Mouse (Mus musculus): ENCODE data around the gene Elmo2. TPM values are rescaled to one million over a fixed set of nuclear protein-coding genes. Genes with fewer than 3 reads are reported as not detected.

Elmo2 gene
- total and polyA plus RNA-seq, 3 experiments: 17.4 to 27.6 TPM; not detected in 1

- TF ChIP-seq CHD2 (IDR thresholded peaks at IDR 0.05; ENCODE audit: low read length) (no peak), ELF1 (IDR thresholded peaks at IDR 0.05; ENCODE audit: low read depth, low read length) (no peak), POLR2AphosphoS5 (IDR thresholded peaks at IDR 0.05; ENCODE audit: borderline replicate concordance, low read depth, low read length) (no peak), MXI1 (IDR thresholded peaks at IDR 0.05; ENCODE audit: low read depth, low read length) (no peak), HCFC1 (IDR thresholded peaks at IDR 0.05; ENCODE audit: low read depth, low read length) (no peak), ETS1 (IDR thresholded peaks at IDR 0.05; ENCODE audit: low read depth, low read length) (no peak), ZNF384 (IDR thresholded peaks at IDR 0.05; ENCODE audit: low read depth, low read length) (no peak), SMC3 (IDR thresholded peaks at IDR 0.05; ENCODE audit: low read depth, low read length) (no peak), POLR2AphosphoS2 (IDR thresholded peaks at IDR 0.05; ENCODE audit: low read length) (no peak), ZMIZ1 (IDR thresholded peaks at IDR 0.05; ENCODE audit: low read depth, low read length) (no peak), KAT2A (conservative IDR thresholded peaks at IDR 0.05; ENCODE audit: low read depth, low read length) (no peak), CHD1 (IDR thresholded peaks at IDR 0.05; ENCODE audit: low read depth, low read length) (no peak), MEF2A (IDR thresholded peaks at IDR 0.05; ENCODE audit: extremely low read depth, insufficient replicate concordance, low read depth, low read length, poor library complexity, severe bottlenecking) (no peak), GABPA (IDR thresholded peaks at IDR 0.05; ENCODE audit: low read depth, low read length) (no peak), MYB (IDR thresholded peaks at IDR 0.05; ENCODE audit: low read depth, low read length) (no peak), USF2 (IDR thresholded peaks at IDR 0.05; ENCODE audit: borderline replicate concordance in 1 of 2, insufficient read depth in 1 of 2, low read depth in 1 of 2, low read length in 2 of 2) (no peak), ZKSCAN1 (IDR thresholded peaks at IDR 0.05; ENCODE audit: low read depth, low read length) (no peak)
- H3K27me3 ChIP-seq (ENCODE audit: control insufficient read depth in 1 of 2, insufficient read depth in 2 of 2, low read length in 2 of 2): no peaks in the 10 kb centered on the region
- H3K9me3 ChIP-seq (replicated peaks; ENCODE audit: insufficient read depth, low read length): no peaks in the 10 kb centered on the region
Measured at GRCm38 (mm10) chr2:165246349-165246748, 79.9 kb downstream of the Elmo2 start.

GRCm38 (mm10) chr2:165243122-165243720 is 83.1 kb downstream of the Elmo2 start:
- Histone ChIP-seq H3K27ac (ENCODE audit: control insufficient read depth, low read depth, low read length) (no peak overlapping the region), H3K9ac (ENCODE audit: control insufficient read depth, low read depth, low read length, poor library complexity, severe bottlenecking) (no peak overlapping the region), H3K4me1 (ENCODE audit: control insufficient read depth in 1 of 2, insufficient read depth in 2 of 2, low read length in 2 of 2) (no peaks in the 10 kb centered on the region), H3K4me3 (ENCODE audit: control insufficient read depth in 1 of 2, insufficient read depth in 1 of 2, low read depth in 2 of 2, low read length in 2 of 2) (no peak overlapping the region), H3K9me3 (replicated peaks; ENCODE audit: insufficient read depth, low read length) (no peaks in the 10 kb centered on the region), H3K79me2 (ENCODE audit: control insufficient read depth, insufficient read depth, low read length, poor library complexity) (no peaks in the 10 kb centered on the region), H3K27me3 (ENCODE audit: control insufficient read depth in 1 of 2, insufficient read depth in 2 of 2, low read length in 2 of 2) (no peaks in the 10 kb centered on the region), H3K36me3 (ENCODE audit: control insufficient read depth in 1 of 2, insufficient read depth in 2 of 2, low read length in 2 of 2) (no peaks in the 10 kb centered on the region)
- no peak for TF ChIP-seq CHD2 (IDR thresholded peaks at IDR 0.05; ENCODE audit: low read length)
- no peak for TF ChIP-seq EP300 (IDR thresholded peaks at IDR 0.05; ENCODE audit: low read depth in 1 of 2, low read length in 2 of 2)
- TF ChIP-seq ZKSCAN1 (IDR thresholded peaks at IDR 0.05; ENCODE audit: low read depth, low read length): no peak
- no peak for TF ChIP-seq NRF1 (IDR thresholded peaks at IDR 0.05; ENCODE audit: insufficient read depth, low read depth, low read length, poor library complexity, severe bottlenecking)
- TF ChIP-seq GABPA (IDR thresholded peaks at IDR 0.05; ENCODE audit: low read depth, low read length): no peak
- no peak for DNase-seq (ENCODE audit: low read depth, low spot score)

More at GRCm38 (mm10) chr2:165246349-165246748, 79.9 kb downstream of the Elmo2 start:
- peaks cover 0 to 5% of the 10 kb centered on the region in 2 experiments; a peak in 2 of 4 replicates for H3K36me3 ChIP-seq (ENCODE audit: control insufficient read depth in 1 of 2, insufficient read depth in 2 of 2, low read length in 2 of 2)
- no peak overlapping the region for H3K27ac ChIP-seq (ENCODE audit: control insufficient read depth, low read depth, low read length)
- no peak overlapping the region for H3K9ac ChIP-seq (ENCODE audit: control insufficient read depth, low read depth, low read length, poor library complexity, severe bottlenecking)
- no peak for DNase-seq (ENCODE audit: low read depth, low spot score)
- H3K4me1 ChIP-seq (ENCODE audit: control insufficient read depth in 1 of 2, insufficient read depth in 2 of 2, low read length in 2 of 2): peaks cover 0 to 16% of the 10 kb centered on the region in 2 experiments; a peak in 2 of 4 replicates
- H3K4me3 ChIP-seq (ENCODE audit: control insufficient read depth in 1 of 2, insufficient read depth in 1 of 2, low read depth in 2 of 2, low read length in 2 of 2): no peak overlapping the region
- H3K79me2 ChIP-seq (ENCODE audit: control insufficient read depth, insufficient read depth, low read length, poor library complexity): no peaks in the 10 kb centered on the region

Measured in MEL (cell line).